Mouse (Mus musculus): ENCODE measurements around the gene Klhl31. TPM values are rescaled to one million over a fixed set of nuclear protein-coding genes. Genes with fewer than 3 reads are reported as not detected.

Klhl31 gene
- polyA plus RNA-seq, 1 experiment, result not detected

DNA sequence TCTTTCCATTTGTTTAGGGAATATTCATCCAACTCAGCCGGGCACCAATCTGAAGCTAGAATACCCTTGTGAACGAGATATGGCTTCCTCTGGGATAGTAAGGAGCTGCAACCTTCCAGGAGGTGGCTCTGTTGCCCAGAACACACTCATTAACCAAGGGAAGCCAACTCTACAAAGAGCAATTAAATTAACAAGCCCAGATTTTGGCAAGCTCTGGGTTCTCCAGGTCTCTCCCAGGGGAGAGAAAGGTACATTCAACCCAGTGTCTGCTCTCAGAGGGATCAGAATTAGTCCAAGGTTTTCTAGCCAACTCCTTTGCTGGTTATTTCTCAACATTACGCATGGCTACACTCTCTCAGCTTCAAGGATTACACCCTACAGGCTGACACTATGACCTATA, 26.6 kb downstream of the Klhl31 start:
- Histone ChIP-seq H3K4me1 (ENCODE audit: control insufficient read depth, insufficient read depth, insufficient read length) (no peaks in the 10 kb centered on the region), H3K27ac (ENCODE audit: insufficient read depth, low read length) (no peak overlapping the region), H3K4me3 (ENCODE audit: extremely low read depth, insufficient read depth, insufficient read length) (no peak overlapping the region), H3K27me3 (ENCODE audit: control insufficient read depth, insufficient read depth, low read length) (no peaks in the 10 kb centered on the region), H3K36me3 (ENCODE audit: control insufficient read depth, insufficient read depth, low read length) (no peaks in the 10 kb centered on the region)
- no peak for DNase-seq (ENCODE audit: low read depth in 1 of 2, low spot score in 2 of 2)
- no peak for TF ChIP-seq POLR2A (IDR thresholded peaks at IDR 0.05; ENCODE audit: low read depth, low read length)
- no peak for TF ChIP-seq CTCF (IDR thresholded peaks at IDR 0.05; ENCODE audit: extremely low read depth, insufficient read depth, insufficient read length, insufficient replicate concordance)
- 62% methylated on average over 3 of the region's 3 CpGs for WGBS

DNA sequence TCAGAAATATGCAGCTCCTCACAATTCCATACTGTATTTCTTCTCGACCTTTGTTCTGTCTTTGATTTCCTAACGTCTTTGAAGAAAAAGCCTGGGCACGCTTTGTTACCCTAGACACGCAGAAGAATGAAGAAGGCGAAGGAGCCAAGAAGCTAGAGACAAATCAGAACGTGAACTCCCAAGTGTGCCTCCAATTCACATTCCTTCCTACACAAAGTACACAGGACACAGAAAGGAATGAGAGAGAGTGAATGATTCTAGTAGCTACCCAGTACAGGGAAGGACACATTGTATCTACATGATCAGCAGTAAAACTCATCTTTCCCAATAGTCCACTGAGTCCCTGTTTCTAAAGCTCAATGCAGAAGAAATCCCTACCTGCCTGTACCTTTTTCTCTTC, 33.8 kb downstream of the Klhl31 start:
- H3K27ac ChIP-seq (ENCODE audit: insufficient read depth, low read length), result no peak overlapping the region
- no peak for DNase-seq (ENCODE audit: low read depth in 1 of 2, low spot score in 2 of 2)
- no peaks in the 10 kb centered on the region for H3K36me3 ChIP-seq (ENCODE audit: control insufficient read depth, insufficient read depth, low read length)
- no peak overlapping the region for H3K4me3 ChIP-seq (ENCODE audit: extremely low read depth, insufficient read depth, insufficient read length)
- 93% methylated on average over 6 of the region's 6 CpGs for WGBS
- no peak for TF ChIP-seq CTCF (IDR thresholded peaks at IDR 0.05; ENCODE audit: extremely low read depth, insufficient read depth, insufficient read length, insufficient replicate concordance)
- TF ChIP-seq POLR2A (IDR thresholded peaks at IDR 0.05; ENCODE audit: low read depth, low read length), result no peak
- no peaks in the 10 kb centered on the region for H3K27me3 ChIP-seq (ENCODE audit: control insufficient read depth, insufficient read depth, low read length)
- 0 out of 2 replicates have a peak, but pooled peaks cover 3% of the 10 kb centered on the region for H3K4me1 ChIP-seq (ENCODE audit: control insufficient read depth, insufficient read depth, insufficient read length)

DNA sequence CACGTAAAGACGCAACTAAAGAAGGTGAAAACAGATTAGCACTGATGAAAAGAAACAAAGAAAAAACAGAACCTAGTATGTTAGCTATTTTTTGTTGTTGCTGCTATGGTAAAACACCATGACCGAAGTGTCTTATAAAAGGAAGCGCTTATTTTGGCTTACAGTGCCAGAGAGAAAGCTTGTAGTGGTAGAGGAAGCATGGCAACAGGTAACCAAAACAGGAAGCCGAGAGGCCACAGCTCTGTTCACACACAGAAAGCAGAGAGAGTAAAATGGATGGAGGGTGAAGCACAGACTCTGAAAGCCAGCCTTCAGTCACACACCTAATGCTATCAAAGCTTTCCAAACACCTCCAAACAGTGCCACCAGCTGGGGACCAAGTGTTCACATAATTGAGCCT, 34.7 kb downstream of the Klhl31 start:
- no peaks in the 10 kb centered on the region for H3K27me3 ChIP-seq (ENCODE audit: control insufficient read depth, insufficient read depth, low read length)
- H3K27ac ChIP-seq (ENCODE audit: insufficient read depth, low read length), result no peak overlapping the region
- 77% methylated on average over 5 of the region's 5 CpGs for WGBS
- DNase-seq (ENCODE audit: low read depth in 1 of 2, low spot score in 2 of 2), result peak in 1 of 2 experiments; percentile 18
- 0 out of 2 replicates have a peak, but pooled peaks cover 3% of the 10 kb centered on the region for H3K4me1 ChIP-seq (ENCODE audit: control insufficient read depth, insufficient read depth, insufficient read length)
- no peak for TF ChIP-seq POLR2A (IDR thresholded peaks at IDR 0.05; ENCODE audit: low read depth, low read length)
- H3K4me3 ChIP-seq (ENCODE audit: extremely low read depth, insufficient read depth, insufficient read length), result no peak overlapping the region
- no peaks in the 10 kb centered on the region for H3K36me3 ChIP-seq (ENCODE audit: control insufficient read depth, insufficient read depth, low read length)

DNA sequence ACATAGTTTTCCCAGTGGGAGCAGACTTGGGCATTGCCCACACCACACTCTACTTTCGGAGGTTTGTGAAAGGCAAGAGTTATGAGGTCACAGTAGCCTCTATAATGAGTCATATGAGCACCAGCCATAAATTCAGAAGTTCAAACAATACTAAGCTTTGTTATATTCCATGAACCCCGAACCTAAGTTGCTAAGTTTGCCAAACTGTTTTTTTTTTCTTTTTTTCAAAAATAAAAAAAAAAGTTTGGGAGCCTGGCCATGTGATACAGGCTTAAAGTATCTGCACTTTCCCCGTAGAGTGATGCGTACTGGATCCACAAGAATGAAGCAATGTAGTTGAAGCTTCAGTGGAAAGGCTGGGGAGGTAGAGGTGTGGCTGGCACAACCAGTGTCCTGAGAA, 36.9 kb downstream of the Klhl31 start:
- no peak for DNase-seq (ENCODE audit: low read depth in 1 of 2, low spot score in 2 of 2)
- TF ChIP-seq POLR2A (IDR thresholded peaks at IDR 0.05; ENCODE audit: low read depth, low read length) (no peak), CTCF (IDR thresholded peaks at IDR 0.05; ENCODE audit: extremely low read depth, insufficient read depth, insufficient read length, insufficient replicate concordance) (no peak)
- H3K27me3 ChIP-seq (ENCODE audit: control insufficient read depth, insufficient read depth, low read length), result no peaks in the 10 kb centered on the region
- 0 out of 2 replicates have a peak, but pooled peaks cover 3% of the 10 kb centered on the region for H3K4me1 ChIP-seq (ENCODE audit: control insufficient read depth, insufficient read depth, insufficient read length)
- WGBS, result 91% methylated on average over 4 of the region's 4 CpGs
- H3K36me3 ChIP-seq (ENCODE audit: control insufficient read depth, insufficient read depth, low read length), result no peaks in the 10 kb centered on the region
- H3K4me3 ChIP-seq (ENCODE audit: extremely low read depth, insufficient read depth, insufficient read length), result no peak overlapping the region
- H3K27ac ChIP-seq (ENCODE audit: insufficient read depth, low read length), result no peak overlapping the region

DNA sequence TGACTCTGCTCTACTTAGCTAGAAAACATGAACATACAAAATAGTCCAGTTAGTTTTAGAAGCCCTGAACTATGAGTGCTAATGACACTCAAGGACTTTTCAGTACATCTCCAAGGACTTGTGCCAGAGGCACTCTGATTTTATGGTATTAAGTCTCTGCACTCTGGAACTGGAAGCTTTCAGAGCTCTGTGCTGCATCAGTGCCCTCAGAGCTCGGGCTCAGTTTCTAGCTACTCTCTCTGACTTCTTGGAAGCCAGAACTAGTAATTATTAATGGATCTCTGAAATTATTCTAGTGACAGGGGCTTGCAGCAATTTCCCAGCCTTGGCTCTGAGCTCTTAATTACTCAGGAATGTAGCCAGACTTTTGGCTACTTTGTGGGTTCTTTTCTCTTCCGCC, 37.7 kb downstream of the Klhl31 start:
- no peak for DNase-seq (ENCODE audit: low read depth in 1 of 2, low spot score in 2 of 2)
- no peaks in the 10 kb centered on the region for H3K36me3 ChIP-seq (ENCODE audit: control insufficient read depth, insufficient read depth, low read length)
- no peaks in the 10 kb centered on the region for H3K27me3 ChIP-seq (ENCODE audit: control insufficient read depth, insufficient read depth, low read length)
- 0 out of 2 replicates have a peak, but pooled peaks cover 3% of the 10 kb centered on the region for H3K4me1 ChIP-seq (ENCODE audit: control insufficient read depth, insufficient read depth, insufficient read length)
- H3K27ac ChIP-seq (ENCODE audit: insufficient read depth, low read length), result no peak overlapping the region
- no peak for TF ChIP-seq CTCF (IDR thresholded peaks at IDR 0.05; ENCODE audit: extremely low read depth, insufficient read depth, insufficient read length, insufficient replicate concordance)
- 85% methylated on average over 2 of the region's 2 CpGs for WGBS
- no peak overlapping the region for H3K4me3 ChIP-seq (ENCODE audit: extremely low read depth, insufficient read depth, insufficient read length)

DNA sequence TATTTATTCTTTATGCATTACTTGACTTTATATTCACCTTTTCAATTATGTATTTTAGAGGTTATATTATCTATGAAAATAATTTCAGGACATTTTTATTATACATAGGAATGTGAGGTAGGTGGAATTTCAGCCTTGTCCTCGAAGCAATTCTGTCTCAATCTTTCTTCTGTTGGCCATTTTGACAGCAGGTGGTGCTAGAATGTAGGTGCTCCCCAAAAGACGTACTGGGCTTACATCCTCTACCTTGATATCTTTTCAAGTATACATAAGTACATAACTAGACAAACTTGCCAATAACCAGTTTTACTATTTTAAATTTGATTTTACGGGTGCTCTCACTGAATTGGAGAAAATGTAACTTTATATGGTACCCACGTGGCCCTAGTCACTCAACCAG, 48.6 kb downstream of the Klhl31 start:
- H3K4me1 ChIP-seq (ENCODE audit: control insufficient read depth, insufficient read depth, insufficient read length), result peaks cover 2% of the 10 kb centered on the region; the same call in 1 of the 2 replicates
- H3K27me3 ChIP-seq (ENCODE audit: control insufficient read depth, insufficient read depth, low read length), result no peaks in the 10 kb centered on the region
- TF ChIP-seq CTCF (IDR thresholded peaks at IDR 0.05; ENCODE audit: extremely low read depth, insufficient read depth, insufficient read length, insufficient replicate concordance) (no peak), POLR2A (IDR thresholded peaks at IDR 0.05; ENCODE audit: low read depth, low read length) (no peak)
- H3K27ac ChIP-seq (ENCODE audit: insufficient read depth, low read length), result no peak overlapping the region
- no peaks in the 10 kb centered on the region for H3K36me3 ChIP-seq (ENCODE audit: control insufficient read depth, insufficient read depth, low read length)
- DNase-seq (ENCODE audit: low read depth in 1 of 2, low spot score in 2 of 2), result no peak
- WGBS, result 72% methylated on average over 4 of the region's 4 CpGs
- H3K4me3 ChIP-seq (ENCODE audit: extremely low read depth, insufficient read depth, insufficient read length), result no peak overlapping the region

DNA sequence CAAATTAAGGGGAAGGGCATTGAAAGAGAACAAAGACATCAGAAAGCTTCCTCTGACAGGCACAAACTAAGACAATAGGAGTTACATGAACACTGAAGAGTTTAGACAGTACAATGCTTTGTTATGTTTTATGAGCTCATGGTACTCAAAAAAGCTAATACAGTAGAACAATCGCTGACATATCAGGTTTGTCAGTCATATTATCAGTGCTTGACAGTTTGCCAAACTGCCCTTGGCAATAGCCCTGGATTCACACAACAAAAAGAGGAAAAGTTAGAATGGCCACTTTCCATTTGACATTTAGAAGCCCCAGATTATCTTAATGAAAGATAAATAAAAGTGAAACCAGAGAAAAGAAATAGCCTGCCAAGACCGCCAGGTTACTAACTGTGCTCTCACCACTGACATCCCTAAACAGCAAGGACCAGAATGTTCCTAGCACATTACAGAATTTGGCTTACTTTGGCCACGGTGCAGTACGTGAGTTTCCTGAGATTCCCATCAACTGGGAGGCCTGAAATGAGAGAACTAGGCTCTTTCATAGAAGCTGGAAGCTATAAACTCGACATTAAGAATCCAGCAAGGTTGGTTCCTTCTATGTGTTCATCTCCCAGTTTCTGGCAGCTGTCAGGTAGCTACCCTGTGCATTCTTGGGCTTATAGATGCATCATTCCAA, 49.7 kb downstream of the Klhl31 start:
- H3K4me1 ChIP-seq (ENCODE audit: control insufficient read depth, insufficient read depth, insufficient read length), result peaks cover 2% of the 10 kb centered on the region; the same call in 1 of the 2 replicates
- WGBS, result 81% methylated on average over 5 of the region's 5 CpGs
- no peaks in the 10 kb centered on the region for H3K27me3 ChIP-seq (ENCODE audit: control insufficient read depth, insufficient read depth, low read length)
- no peak overlapping the region for H3K4me3 ChIP-seq (ENCODE audit: extremely low read depth, insufficient read depth, insufficient read length)
- no peaks in the 10 kb centered on the region for H3K36me3 ChIP-seq (ENCODE audit: control insufficient read depth, insufficient read depth, low read length)
- DNase-seq (ENCODE audit: low read depth in 1 of 2, low spot score in 2 of 2), result no peak
- no peak for TF ChIP-seq POLR2A (IDR thresholded peaks at IDR 0.05; ENCODE audit: low read depth, low read length)
- TF ChIP-seq CTCF (IDR thresholded peaks at IDR 0.05; ENCODE audit: extremely low read depth, insufficient read depth, insufficient read length, insufficient replicate concordance), result no peak
- H3K27ac ChIP-seq (ENCODE audit: insufficient read depth, low read length), result no peak overlapping the region

All from spleen, adult 2 months (tissue).